Mouse (Mus musculus): Measurements from ENCODE around the gene Caskin1. TPM values are rescaled to one million over a fixed set of nuclear protein-coding genes. Genes with fewer than 3 reads are reported as not detected.
A peak's percentile ranks its signal among the peaks of the same experiment; 100 is the strongest.

The Caskin1 gene
- polyA plus RNA-seq, 1 experiment, result 1.7 TPM

DNA sequence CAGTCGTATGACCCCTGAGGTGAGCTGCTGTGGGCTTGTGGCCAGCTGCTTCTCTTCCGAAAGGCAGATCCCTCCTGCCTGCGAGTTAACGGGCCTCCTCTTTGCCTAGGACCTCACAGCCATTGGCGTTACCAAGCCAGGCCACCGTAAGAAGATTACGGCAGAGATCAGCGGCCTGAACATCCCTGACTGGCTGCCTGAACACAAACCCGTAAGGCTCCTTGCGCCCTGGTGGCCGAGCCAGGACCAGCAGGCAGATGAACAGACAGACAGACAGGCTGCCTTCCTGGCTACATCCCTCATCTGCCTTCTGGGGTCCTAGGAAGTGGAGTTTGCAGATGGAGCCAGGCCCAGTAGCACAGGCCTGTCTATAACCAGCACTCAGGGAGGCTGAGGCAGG is 13.8 kb downstream of the Caskin1 start:
- no peak overlapping the region for H3K4me3 ChIP-seq (ENCODE audit: low read depth, low read length)
- H3K27ac ChIP-seq (ENCODE audit: insufficient read depth, low read length), result no peak overlapping the region
- H3K9me3 ChIP-seq (replicated peaks; ENCODE audit: control insufficient read depth, insufficient read depth, low read length, poor library complexity, severe bottlenecking), result no peaks in the 10 kb centered on the region
- TF ChIP-seq EP300 (IDR thresholded peaks at IDR 0.05; ENCODE audit: insufficient read depth, low read depth, low read length), result no peak
- no peak for TF ChIP-seq POLR2A (IDR thresholded peaks at IDR 0.05; ENCODE audit: insufficient read depth, low read length)
- TF ChIP-seq CTCF (IDR thresholded peaks at IDR 0.05; ENCODE audit: low read depth, low read length), result no peak
- H3K4me1 ChIP-seq (ENCODE audit: control insufficient read depth, insufficient read depth, low read length), result no peaks in the 10 kb centered on the region
- H3K9ac ChIP-seq (ENCODE audit: low read depth, poor library complexity, severe bottlenecking), result no peak overlapping the region
- no peaks in the 10 kb centered on the region for H3K27me3 ChIP-seq (ENCODE audit: control insufficient read depth, insufficient read depth, low read length, poor library complexity, severe bottlenecking)
- H3K36me3 ChIP-seq (ENCODE audit: control insufficient read depth, insufficient read depth, low read length, poor library complexity, severe bottlenecking), result no peaks in the 10 kb centered on the region

DNA sequence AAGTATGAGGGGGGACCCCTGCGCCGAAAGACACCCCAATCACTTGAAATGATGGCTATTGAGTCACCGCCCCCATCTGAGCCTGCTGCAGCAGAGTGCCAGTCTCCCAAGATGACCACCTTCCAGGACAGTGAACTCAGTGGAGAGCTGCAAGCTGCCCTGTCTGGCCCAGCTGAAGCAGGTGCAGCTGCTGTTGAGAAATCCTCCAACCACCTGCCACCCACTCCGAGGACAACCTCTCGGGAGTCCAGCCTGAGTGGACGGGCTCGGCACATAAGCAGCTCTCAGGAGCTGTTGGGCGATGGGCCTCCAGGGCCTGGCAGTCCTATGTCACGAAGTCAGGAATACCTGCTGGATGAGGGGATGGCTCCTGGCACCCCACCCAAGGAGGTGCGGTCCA is 15.7 kb downstream of the Caskin1 start:
- H3K36me3 ChIP-seq (ENCODE audit: control insufficient read depth, insufficient read depth, low read length, poor library complexity, severe bottlenecking), result peaks cover 1% of the 10 kb centered on the region; the same call in 1 of the 2 replicates

GRCm38 (mm10) chr17:24505286-24505955 is 17.0 kb downstream of the Caskin1 start:
- H3K4me1 ChIP-seq (ENCODE audit: control insufficient read depth, insufficient read depth, low read length), result peaks cover 2% of the 10 kb centered on the region
- no peak overlapping the region for H3K9ac ChIP-seq (ENCODE audit: low read depth, poor library complexity, severe bottlenecking)
- no peaks in the 10 kb centered on the region for H3K9me3 ChIP-seq (replicated peaks; ENCODE audit: control insufficient read depth, insufficient read depth, low read length, poor library complexity, severe bottlenecking)
- peak overlapping the region; percentile 20 for H3K4me3 ChIP-seq (ENCODE audit: low read depth, low read length)
- no peaks in the 10 kb centered on the region for H3K27me3 ChIP-seq (ENCODE audit: control insufficient read depth, insufficient read depth, low read length, poor library complexity, severe bottlenecking)
- H3K36me3 ChIP-seq (ENCODE audit: control insufficient read depth, insufficient read depth, low read length, poor library complexity, severe bottlenecking), result peaks cover 10% of the 10 kb centered on the region
- H3K27ac ChIP-seq (ENCODE audit: insufficient read depth, low read length), result no peak overlapping the region
- TF ChIP-seq POLR2A (IDR thresholded peaks at IDR 0.05; ENCODE audit: insufficient read depth, low read length) (no peak), EP300 (IDR thresholded peaks at IDR 0.05; ENCODE audit: insufficient read depth, low read depth, low read length) (no peak), CTCF (IDR thresholded peaks at IDR 0.05; ENCODE audit: low read depth, low read length) (no peak)

More for the DNA sequence above, 15.7 kb downstream of the Caskin1 start:
- Histone ChIP-seq H3K4me3 (ENCODE audit: low read depth, low read length) (no peak overlapping the region), H3K4me1 (ENCODE audit: control insufficient read depth, insufficient read depth, low read length) (peaks cover 2% of the 10 kb centered on the region), H3K9me3 (replicated peaks; ENCODE audit: control insufficient read depth, insufficient read depth, low read length, poor library complexity, severe bottlenecking) (no peaks in the 10 kb centered on the region), H3K27ac (ENCODE audit: insufficient read depth, low read length) (no peak overlapping the region), H3K27me3 (ENCODE audit: control insufficient read depth, insufficient read depth, low read length, poor library complexity, severe bottlenecking) (no peaks in the 10 kb centered on the region), H3K9ac (ENCODE audit: low read depth, poor library complexity, severe bottlenecking) (no peak overlapping the region)
- TF ChIP-seq CTCF (IDR thresholded peaks at IDR 0.05; ENCODE audit: low read depth, low read length) (no peak), EP300 (IDR thresholded peaks at IDR 0.05; ENCODE audit: insufficient read depth, low read depth, low read length) (no peak), POLR2A (IDR thresholded peaks at IDR 0.05; ENCODE audit: insufficient read depth, low read length) (no peak)

DNA sequence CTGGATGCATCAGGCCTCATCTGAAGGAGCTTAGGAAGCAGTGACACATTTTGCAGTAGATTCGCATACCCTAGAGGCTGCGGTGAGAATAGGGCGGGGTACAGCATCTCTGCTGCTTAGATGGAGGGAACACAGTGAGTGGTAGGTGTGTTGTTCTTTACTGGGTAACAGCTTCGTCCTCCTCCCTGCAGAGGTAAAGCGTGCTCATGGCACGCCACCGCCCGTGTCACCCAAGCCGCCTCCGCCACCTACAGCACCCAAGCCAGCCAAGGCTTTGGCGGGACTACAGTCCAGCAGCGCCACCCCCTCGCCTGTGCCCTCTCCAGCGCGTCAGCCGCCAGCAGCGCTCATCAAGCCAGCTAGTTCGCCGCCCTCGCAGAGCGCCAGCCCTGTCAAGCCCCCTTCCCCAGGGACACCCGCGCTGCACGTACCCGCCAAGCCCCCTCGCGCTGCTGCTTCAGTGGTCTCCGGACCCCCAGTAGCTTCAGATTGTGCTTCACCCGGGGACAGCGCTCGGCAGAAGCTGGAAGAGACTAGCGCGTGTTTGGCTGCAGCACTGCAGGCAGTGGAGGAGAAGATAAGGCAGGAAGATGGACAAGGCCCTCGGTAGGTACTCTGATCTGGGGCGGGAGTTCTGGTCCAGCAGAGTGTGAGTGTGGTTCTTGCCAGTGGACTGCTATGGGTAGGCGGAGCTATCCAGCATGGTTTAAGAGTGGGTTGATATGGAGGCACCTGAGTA is 18.1 kb downstream of the Caskin1 start:
- Histone ChIP-seq H3K4me3 (ENCODE audit: low read depth, low read length) (peak overlapping the region; percentile 18), H3K27ac (ENCODE audit: insufficient read depth, low read length) (no peak overlapping the region), H3K4me1 (ENCODE audit: control insufficient read depth, insufficient read depth, low read length) (peaks cover 2% of the 10 kb centered on the region), H3K27me3 (ENCODE audit: control insufficient read depth, insufficient read depth, low read length, poor library complexity, severe bottlenecking) (no peaks in the 10 kb centered on the region), H3K36me3 (ENCODE audit: control insufficient read depth, insufficient read depth, low read length, poor library complexity, severe bottlenecking) (peaks cover 14% of the 10 kb centered on the region), H3K9me3 (replicated peaks; ENCODE audit: control insufficient read depth, insufficient read depth, low read length, poor library complexity, severe bottlenecking) (no peaks in the 10 kb centered on the region), H3K9ac (ENCODE audit: low read depth, poor library complexity, severe bottlenecking) (no peak overlapping the region)
- TF ChIP-seq CTCF (IDR thresholded peaks at IDR 0.05; ENCODE audit: low read depth, low read length) (no peak), EP300 (IDR thresholded peaks at IDR 0.05; ENCODE audit: insufficient read depth, low read depth, low read length) (no peak), POLR2A (IDR thresholded peaks at IDR 0.05; ENCODE audit: insufficient read depth, low read length) (no peak)

DNA sequence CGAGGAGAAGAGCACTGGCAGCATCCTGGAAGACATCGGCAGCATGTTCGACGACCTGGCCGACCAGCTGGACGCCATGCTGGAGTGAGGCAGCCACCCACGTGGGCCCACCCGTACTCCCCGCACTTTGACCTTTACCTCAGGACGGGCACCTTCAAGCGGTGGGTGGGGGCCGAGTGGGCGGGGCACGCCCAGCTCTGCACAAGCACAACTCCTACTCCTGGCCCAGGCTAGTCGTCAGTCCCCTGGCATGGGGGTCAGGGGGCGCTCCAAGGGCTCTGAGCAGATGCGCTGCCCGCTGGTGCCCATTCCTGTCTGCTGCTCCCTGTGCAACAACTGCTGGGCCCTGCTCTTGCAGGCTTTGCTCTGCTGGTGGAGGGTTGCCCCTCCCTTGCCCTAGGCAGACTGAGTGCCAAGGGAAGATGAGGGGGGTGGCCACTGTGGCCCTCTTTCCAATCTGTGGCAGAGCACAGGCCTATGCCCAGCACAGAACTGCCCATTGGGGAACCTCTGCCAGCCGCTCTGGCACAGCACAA is 18.8 kb downstream of the Caskin1 start:
- Histone ChIP-seq H3K4me3 (ENCODE audit: low read depth, low read length) (peak overlapping the region; percentile 18), H3K27ac (ENCODE audit: insufficient read depth, low read length) (no peak overlapping the region), H3K4me1 (ENCODE audit: control insufficient read depth, insufficient read depth, low read length) (peaks cover 2% of the 10 kb centered on the region), H3K9ac (ENCODE audit: low read depth, poor library complexity, severe bottlenecking) (no peak overlapping the region), H3K36me3 (ENCODE audit: control insufficient read depth, insufficient read depth, low read length, poor library complexity, severe bottlenecking) (peaks cover 16% of the 10 kb centered on the region), H3K27me3 (ENCODE audit: control insufficient read depth, insufficient read depth, low read length, poor library complexity, severe bottlenecking) (no peaks in the 10 kb centered on the region), H3K9me3 (replicated peaks; ENCODE audit: control insufficient read depth, insufficient read depth, low read length, poor library complexity, severe bottlenecking) (no peaks in the 10 kb centered on the region)
- TF ChIP-seq POLR2A (IDR thresholded peaks at IDR 0.05; ENCODE audit: insufficient read depth, low read length) (no peak), CTCF (IDR thresholded peaks at IDR 0.05; ENCODE audit: low read depth, low read length) (no peak), EP300 (IDR thresholded peaks at IDR 0.05; ENCODE audit: insufficient read depth, low read depth, low read length) (no peak)

Measured in ES-Bruce4 (cell line).